Mouse (Mus musculus): ENCODE measurements around the gene Gltp. TPM values are rescaled to one million over a fixed set of nuclear protein-coding genes. Genes with fewer than 3 reads are reported as not detected.

Gltp gene
- polyA plus RNA-seq (2012; rRNA removed): 221 and 237 TPM in 2 replicates

GRCm38 (mm10) chr5:114690633-114691567 lies at the start of gene Gltp:
Gene Gltp, minus strand, starts transcription at chr5:114690984.

GRCm38 (mm10) chr5:114707265-114708068 lies 16.7 kb upstream of the Gltp start, which contains the start of gene Tchp:
Gene Tchp, plus strand, starts transcription at chr5:114707760.

GRCm38 (mm10) chr5:114658255-114658654 lies 32.5 kb downstream of the Gltp start, which contains the start of gene Trpv4:
Gene Trpv4, minus strand, starts transcription at chr5:114658421.

Other genes starting within 250 kb of the Gltp start
- gene Mmab, start 246.9 kb downstream of the Gltp start, polyA plus RNA-seq (2012; rRNA removed): 6.1 and 6.2 TPM in 2 replicates
- gene Mvk, start 246.7 kb downstream of the Gltp start, polyA plus RNA-seq (2012; rRNA removed): 40.7 and 50.5 TPM in 2 replicates
- gene Fam222a, start 123.0 kb downstream of the Gltp start, polyA plus RNA-seq (2012; rRNA removed): 2.9 and 3.4 TPM in 2 replicates
- gene Trpv4, start 32.6 kb downstream of the Gltp start, polyA plus RNA-seq (2012; rRNA removed): 5.7 and 5.9 TPM in 2 replicates
- gene Tchp, start 16.8 kb upstream of the Gltp start, polyA plus RNA-seq (2012; rRNA removed): 4.0 and 6.5 TPM in 2 replicates
- 26.9 and 34.6 TPM in 2 replicates for gene Ankrd13a, start 83.7 kb upstream of the Gltp start, polyA plus RNA-seq (2012; rRNA removed)
- 13.2 and 14.2 TPM in 2 replicates for gene Git2, start 84.5 kb upstream of the Gltp start, polyA plus RNA-seq (2012; rRNA removed)
- gene 1500011B03Rik, start 132.5 kb upstream of the Gltp start, polyA plus RNA-seq (2012; rRNA removed): 6.7 and 13.9 TPM in 2 replicates
- not detected in 2 replicates for gene 4930519G04Rik, start 162.7 kb upstream of the Gltp start, polyA plus RNA-seq (2012; rRNA removed)
- not detected in 2 replicates for gene Gm9936, start 167.7 kb upstream of the Gltp start, polyA plus RNA-seq (2012; rRNA removed)
- 2.3 and 3.3 TPM in 2 replicates for gene Oasl2, start 206.0 kb upstream of the Gltp start, polyA plus RNA-seq (2012; rRNA removed)
- gene Oasl1, start 232.3 kb upstream of the Gltp start, polyA plus RNA-seq (2012; rRNA removed): 63.9 and 113 TPM in 2 replicates